Mouse (Mus musculus): ENCODE measurements at regions not wholly inside any gene's neighbourhood (a gene's known extent, or its start where the extent isn't known, plus 50 kb on each side); places are given as distances from the start of the nearest gene placed in this dataset.

GRCm38 (mm10) chr14:98730375-98730774 lies 263.7 kb downstream of the Rpl36a-ps1 start:
- no peak for DNase-seq (ENCODE audit: low read depth)

- no peak for DNase-seq (ENCODE audit: low read depth)
These were observed 265.3 kb downstream of the Rpl36a-ps1 start for GRCm38 (mm10) chr14:98728863-98729262.

GRCm38 (mm10) chr14:98722481-98722880 lies 271.6 kb downstream of the Rpl36a-ps1 start:
- no peak for DNase-seq (ENCODE audit: low read depth)

GRCm38 (mm10) chr14:98721033-98721432 lies 273.1 kb downstream of the Rpl36a-ps1 start:
- no peak for DNase-seq (ENCODE audit: low read depth)

GRCm38 (mm10) chr14:98708045-98708444 lies 286.1 kb downstream of the Rpl36a-ps1 start:
- no peak for DNase-seq (ENCODE audit: low read depth)

- no peak for DNase-seq (ENCODE audit: low read depth)
These were observed 286.5 kb downstream of the Rpl36a-ps1 start for GRCm38 (mm10) chr14:98707574-98707973.

- DNase-seq (ENCODE audit: low read depth) = no peak
These were observed 290.8 kb downstream of the Rpl36a-ps1 start for GRCm38 (mm10) chr14:98703289-98703688.

- DNase-seq (ENCODE audit: low read depth) = no peak
These were observed 337.6 kb downstream of the Rpl36a-ps1 start for GRCm38 (mm10) chr14:98656533-98656932.

GRCm38 (mm10) chr14:98654191-98654809 lies 339.8 kb downstream of the Rpl36a-ps1 start:
- DNase-seq (ENCODE audit: low read depth) = no peak

GRCm38 (mm10) chr14:98651221-98651620 lies 342.9 kb downstream of the Rpl36a-ps1 start:
- no peak for DNase-seq (ENCODE audit: low read depth)

GRCm38 (mm10) chr14:98650520-98650919 lies 343.6 kb downstream of the Rpl36a-ps1 start:
- DNase-seq (ENCODE audit: low read depth) = no peak

GRCm38 (mm10) chr14:98647614-98648013 lies 346.5 kb downstream of the Rpl36a-ps1 start:
- no peak for DNase-seq (ENCODE audit: low read depth)

GRCm38 (mm10) chr14:98643756-98644155 lies 350.4 kb downstream of the Rpl36a-ps1 start:
- no peak for DNase-seq (ENCODE audit: low read depth)

GRCm38 (mm10) chr14:98642661-98643331 lies 351.3 kb downstream of the Rpl36a-ps1 start:
- no peak for DNase-seq (ENCODE audit: low read depth)

GRCm38 (mm10) chr14:98629026-98629425 lies 365.1 kb downstream of the Rpl36a-ps1 start:
- DNase-seq (ENCODE audit: low read depth) = no peak

GRCm38 (mm10) chr14:98626476-98626875 lies 367.6 kb downstream of the Rpl36a-ps1 start:
- no peak for DNase-seq (ENCODE audit: low read depth)

- DNase-seq (ENCODE audit: low read depth) = no peak
These were observed 368.3 kb downstream of the Rpl36a-ps1 start for GRCm38 (mm10) chr14:98625867-98626266.

GRCm38 (mm10) chr14:98605772-98606171 lies 388.3 kb downstream of the Rpl36a-ps1 start:
- DNase-seq (ENCODE audit: low read depth) = no peak

- DNase-seq (ENCODE audit: low read depth) = no peak
These were observed 397.9 kb downstream of the Rpl36a-ps1 start for GRCm38 (mm10) chr14:98596252-98596651.

GRCm38 (mm10) chr14:98589846-98590245 lies 404.3 kb downstream of the Rpl36a-ps1 start:
- DNase-seq (ENCODE audit: low read depth) = no peak

GRCm38 (mm10) chr14:98571644-98572043 lies 402.1 kb upstream of the Dach1 start:
- DNase-seq (ENCODE audit: low read depth) = no peak

- no peak for DNase-seq (ENCODE audit: low read depth)
These were observed 392.4 kb upstream of the Dach1 start for GRCm38 (mm10) chr14:98562002-98562401.

- no peak for DNase-seq (ENCODE audit: low read depth)
These were observed 370.2 kb upstream of the Dach1 start for GRCm38 (mm10) chr14:98539792-98540191.

GRCm38 (mm10) chr14:98538267-98538666 lies 368.7 kb upstream of the Dach1 start:
- no peak for DNase-seq (ENCODE audit: low read depth)

Data from c-Kit-positive CD71-positive TER-119-negative erythroid progenitor cells, embryonic 14.5 days (primary cell).